Comparison of ENCODE assay signal across 12 mouse cellular contexts in genomic region chr1:69118249-69118938, GRCm38 (mm10). TPM values are rescaled to one million over a fixed set of nuclear protein-coding genes. Genes with fewer than 3 reads are reported as not detected.
A peak's percentile ranks its signal among the peaks of the same experiment; 100 is the strongest.
DNase-seq lines count a peak whose midpoint lies in the region; ATAC-seq and TF ChIP-seq lines count a peak whose summit lies in the region.
"Had no signal": no experiment of that assay in that cellular context is flagged by ENCODE, and none has a peak within 500 bp of the region (broad histone marks: within the 10 kb centered on the region; RNA-seq: fewer than 3 reads in every experiment).

No protein-coding gene starts in this region.

- H3K9ac ChIP-seq in forebrain, embryonic 16.5 days (replicated peaks; ENCODE audit: low read depth, low read length): no peak overlapping the region
- H3K9ac ChIP-seq: embryonic facial prominence, embryonic 15.5 days; lung, embryonic 15.5 days; neural tube, embryonic 12.5 days had no signal

- 86% methylated on average over 4 of the region's 4 CpGs for WGBS in forebrain, embryonic 16.5 days

- peak; percentile 59; the same call in 1 of the 2 replicates for ATAC-seq in frontal cortex, adult (ENCODE audit: low TSS enrichment)
- no peak for ATAC-seq in forebrain, embryonic 16.5 days
- ATAC-seq: CD4-positive, CD25-positive, alpha-beta regulatory T cell, adult 4 months had no signal

- peak; percentile 31 for TF ChIP-seq CTCF in left cerebral cortex, adult 2 months (IDR thresholded peaks at IDR 0.05)

- H3K9me3 ChIP-seq in forebrain, embryonic 16.5 days (ENCODE audit: control insufficient read depth, low read length): no peaks in the 10 kb centered on the region
- H3K9me3 ChIP-seq: embryonic facial prominence, embryonic 15.5 days; lung, embryonic 15.5 days; neural tube, embryonic 12.5 days had no signal

- H3K36me3 ChIP-seq in forebrain, embryonic 16.5 days (ENCODE audit: control insufficient read depth, insufficient read depth): no peaks in the 10 kb centered on the region
- H3K36me3 ChIP-seq: embryonic facial prominence, embryonic 15.5 days; lung, embryonic 15.5 days; neural tube, embryonic 12.5 days had no signal

- no peak overlapping the region for H3K4me3 ChIP-seq in left cerebral cortex, adult 2 months
- H3K4me3 ChIP-seq in forebrain, embryonic 16.5 days (replicated peaks; ENCODE audit: low read length): no peak overlapping the region
- H3K4me3 ChIP-seq: embryonic facial prominence, embryonic 15.5 days; lung, embryonic 15.5 days; neural tube, embryonic 12.5 days had no signal

- H3K4me2 ChIP-seq in forebrain, embryonic 16.5 days (ENCODE audit: low read length): no peak overlapping the region
- H3K4me2 ChIP-seq: embryonic facial prominence, embryonic 15.5 days; lung, embryonic 15.5 days; neural tube, embryonic 12.5 days had no signal

- DNase-seq in frontal cortex, postnatal 36 days (ENCODE audit: low spot score in 2 of 2): no peak
- DNase-seq in left cerebral cortex, adult 2 months (ENCODE audit: extremely low spot score in 1 of 2, low spot score in 2 of 2): no peak
- DNase-seq in left cerebral cortex, adult 18-20 months (ENCODE audit: low spot score in 2 of 2): no peak
- DNase-seq in adipocyte (ENCODE audit: low spot score): peak; percentile 4
- DNase-seq in kidney, postnatal 4 days: peak; percentile 22 to 34
- no peak for DNase-seq in thymus, postnatal 36 days

- H3K27ac ChIP-seq in left cerebral cortex, adult 2 months: no peak overlapping the region
- no peak overlapping the region for H3K27ac ChIP-seq in forebrain, embryonic 16.5 days (ENCODE audit: low read length)
- H3K27ac ChIP-seq: embryonic facial prominence, embryonic 15.5 days; lung, embryonic 15.5 days; neural tube, embryonic 12.5 days had no signal

- no peaks in the 10 kb centered on the region for H3K27me3 ChIP-seq in forebrain, embryonic 16.5 days (replicated peaks; ENCODE audit: control insufficient read depth, insufficient read depth, low read length)
- H3K27me3 ChIP-seq: embryonic facial prominence, embryonic 15.5 days; lung, embryonic 15.5 days; neural tube, embryonic 12.5 days had no signal

- no peaks in the 10 kb centered on the region for H3K4me1 ChIP-seq in forebrain, embryonic 16.5 days (replicated peaks; ENCODE audit: control insufficient read depth, insufficient read depth, low read length)
- H3K4me1 ChIP-seq: embryonic facial prominence, embryonic 15.5 days; lung, embryonic 15.5 days; neural tube, embryonic 12.5 days had no signal

- intact Hi-C loops in left cerebral cortex, adult 2 months (cut with DNase I): no loop called here

RNA-seq across cellular contexts. Expression of gene Erbb4, which starts 10.5 kb away (rescaled TPM):
- total RNA-seq in left cerebral cortex, adult 2 months (2021): 10 to 100 TPM; 57.6 to 64.1 TPM
- total RNA-seq in left cerebral cortex, adult 18-20 months (2021): 10 to 100 TPM; 55.2 to 59.5 TPM
- 14.0 and 15.6 TPM in 2 replicates for polyA plus RNA-seq in forebrain, embryonic 16.5 days (2015; fragmentation: Nextera tagmentation; extraction: Ambion mirVana)
- polyA plus RNA-seq: CD4-positive, CD25-positive, alpha-beta regulatory T cell, adult 4 months had no signal

Comparison
In these comparisons a context has a peak if more than half of its experiments do, and no peak if none do; other contexts are left out.
1. DNase-seq: peak in adipocyte (single experiment) and kidney, postnatal 4 days (2 of 2); none in frontal cortex, postnatal 36 days (0 of 2), left cerebral cortex, adult 2 months (0 of 2), left cerebral cortex, adult 18-20 months (0 of 2) and thymus, postnatal 36 days (0 of 2).